Mouse (Mus musculus): ENCODE data around the gene Setd3.

Setd3 gene

DNA sequence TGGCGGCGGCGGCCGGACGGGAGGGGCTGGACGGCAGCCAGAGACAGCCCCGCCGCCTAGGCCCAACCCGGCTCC, at the start of gene Setd3:
TSS of gene Setd3 (minus strand) at position 69 of the 75 bp plus-strand sequence.
- no peak for DNase-seq (ENCODE audit: low spot score)

- no peak for DNase-seq (ENCODE audit: low spot score)
Measured at GRCm38 (mm10) chr12:108227527-108227926, 48.4 kb upstream of the Setd3 start.

DNA sequence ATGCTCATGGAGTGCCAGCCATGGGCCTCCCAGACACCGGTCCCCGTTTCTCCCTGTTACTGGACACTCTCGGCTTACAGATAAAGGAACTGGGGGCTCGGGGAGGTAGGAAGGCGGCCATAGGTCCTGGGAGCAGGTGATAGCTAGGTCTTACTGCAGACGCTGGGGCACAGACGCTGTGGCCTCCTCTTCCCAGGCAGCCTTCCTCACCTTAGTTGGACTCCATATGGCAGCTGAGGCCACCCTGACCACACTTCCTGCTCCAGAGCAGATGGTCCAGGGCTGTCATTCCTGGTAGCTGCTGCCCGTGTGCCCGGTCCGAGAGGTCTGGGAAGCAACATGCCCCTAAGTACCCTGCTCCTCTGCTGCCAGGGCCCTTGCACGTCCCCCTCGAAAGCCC, 47.8 kb upstream of the Setd3 start:
- no peak for DNase-seq (ENCODE audit: low spot score)

- DNase-seq (ENCODE audit: low spot score) = no peak
Measured at GRCm38 (mm10) chr12:108226216-108226615, 47.1 kb upstream of the Setd3 start.

- DNase-seq (ENCODE audit: low spot score) = no peak
Measured at GRCm38 (mm10) chr12:108225781-108226180, 46.7 kb upstream of the Setd3 start.

GRCm38 (mm10) chr12:108223357-108223756, 44.2 kb upstream of the Setd3 start:
- DNase-seq (ENCODE audit: low spot score) = peak; percentile 21

- no peak for DNase-seq (ENCODE audit: low spot score)
Measured at GRCm38 (mm10) chr12:108221712-108222111, 42.6 kb upstream of the Setd3 start.

DNA sequence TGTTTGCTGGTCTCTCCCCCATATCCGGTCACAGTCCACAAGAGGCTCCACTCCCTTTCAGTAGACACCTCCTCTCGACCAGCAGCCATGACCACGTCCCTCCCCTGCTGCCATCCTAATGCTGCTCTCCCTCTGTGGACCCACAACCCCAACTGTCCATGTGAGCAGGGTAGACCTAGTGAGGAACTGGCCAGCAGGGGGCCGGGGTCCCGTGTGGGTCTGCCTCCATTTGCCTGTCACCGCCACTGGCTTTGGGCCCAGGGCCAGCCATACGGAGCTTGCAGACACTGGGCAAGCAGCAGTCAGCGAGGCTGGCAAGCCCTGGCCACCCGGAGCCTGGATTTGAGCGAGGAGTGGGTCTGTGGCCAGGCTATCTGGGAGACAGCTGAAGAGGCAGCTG, 42.1 kb upstream of the Setd3 start:
- DNase-seq (ENCODE audit: low spot score) = no peak

- no peak for DNase-seq (ENCODE audit: low spot score)
Measured at GRCm38 (mm10) chr12:108220621-108221020, 41.5 kb upstream of the Setd3 start.

DNA sequence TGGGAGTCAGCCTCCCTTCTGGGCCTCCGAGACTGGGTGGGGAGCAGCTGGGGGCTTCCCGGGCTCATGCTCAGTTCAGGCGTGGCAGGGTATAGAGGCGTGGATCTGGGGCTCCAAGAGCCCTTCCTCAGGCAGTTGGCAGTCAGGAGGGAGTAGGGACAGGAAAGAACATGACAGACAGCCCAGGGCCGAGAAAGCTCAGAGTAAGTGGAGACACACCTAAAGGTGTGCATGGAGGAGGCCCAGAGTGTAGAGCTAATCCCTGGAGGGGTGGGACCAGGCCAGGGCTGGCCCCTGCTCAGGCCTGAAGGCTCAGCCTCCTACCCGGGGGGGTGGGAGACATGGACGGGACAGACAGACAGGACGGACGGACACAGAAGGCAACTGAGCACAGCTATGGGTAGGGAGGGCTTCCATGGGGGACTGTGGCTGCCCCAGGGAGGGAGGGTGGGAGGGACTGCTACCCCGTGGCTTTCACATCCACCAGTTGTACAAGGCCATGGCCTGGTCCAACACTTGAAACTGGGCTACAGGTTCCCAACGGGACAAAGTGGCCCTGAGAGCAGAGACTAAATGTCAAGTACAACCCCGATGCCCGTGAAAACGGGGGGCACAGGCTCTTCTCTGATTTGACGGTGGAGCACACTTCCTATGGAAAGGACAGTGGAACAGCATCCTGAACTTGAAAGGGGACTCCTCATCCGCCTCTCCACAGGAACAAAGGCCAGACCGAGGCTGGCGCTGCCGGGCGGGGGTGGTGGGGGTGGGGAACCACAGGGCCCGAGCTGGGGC, 40.9 kb upstream of the Setd3 start:
- DNase-seq (ENCODE audit: low spot score) = no peak

DNA sequence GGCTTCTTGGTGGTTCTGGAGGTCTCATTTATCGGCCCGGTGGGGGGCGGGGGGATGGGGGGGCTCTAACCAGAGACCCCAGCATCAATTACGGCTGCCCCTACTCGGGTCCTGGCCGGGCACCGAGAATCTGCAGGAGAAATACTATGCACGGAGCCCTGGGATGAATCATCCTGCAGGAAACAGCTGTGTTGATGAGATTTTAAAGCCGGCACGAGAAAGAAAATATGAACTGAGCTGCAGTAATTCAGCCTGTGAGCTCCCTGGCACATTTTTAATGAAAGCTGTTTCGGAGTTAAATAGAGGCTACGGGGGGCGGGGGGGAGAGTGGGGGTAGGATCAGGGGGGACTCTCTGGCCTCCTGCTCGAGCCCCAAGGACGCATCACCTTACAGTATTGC, 40.0 kb upstream of the Setd3 start:
- DNase-seq (ENCODE audit: low spot score) = no peak

- peak; percentile 58 for DNase-seq (ENCODE audit: low spot score)
Measured at GRCm38 (mm10) chr12:108217572-108217971, 38.5 kb upstream of the Setd3 start.

GRCm38 (mm10) chr12:108216611-108217370, 37.7 kb upstream of the Setd3 start:
- DNase-seq (ENCODE audit: low spot score) = no peak

GRCm38 (mm10) chr12:108215090-108215489, 36.0 kb upstream of the Setd3 start:
- DNase-seq (ENCODE audit: low spot score) = no peak

- no peak for DNase-seq (ENCODE audit: low spot score)
Measured at GRCm38 (mm10) chr12:108213090-108214041, 34.3 kb upstream of the Setd3 start.

GRCm38 (mm10) chr12:108212476-108212875, 33.4 kb upstream of the Setd3 start:
- peak; percentile 40 for DNase-seq (ENCODE audit: low spot score)

GRCm38 (mm10) chr12:108212071-108212470, 33.0 kb upstream of the Setd3 start:
- DNase-seq (ENCODE audit: low spot score) = no peak

DNA sequence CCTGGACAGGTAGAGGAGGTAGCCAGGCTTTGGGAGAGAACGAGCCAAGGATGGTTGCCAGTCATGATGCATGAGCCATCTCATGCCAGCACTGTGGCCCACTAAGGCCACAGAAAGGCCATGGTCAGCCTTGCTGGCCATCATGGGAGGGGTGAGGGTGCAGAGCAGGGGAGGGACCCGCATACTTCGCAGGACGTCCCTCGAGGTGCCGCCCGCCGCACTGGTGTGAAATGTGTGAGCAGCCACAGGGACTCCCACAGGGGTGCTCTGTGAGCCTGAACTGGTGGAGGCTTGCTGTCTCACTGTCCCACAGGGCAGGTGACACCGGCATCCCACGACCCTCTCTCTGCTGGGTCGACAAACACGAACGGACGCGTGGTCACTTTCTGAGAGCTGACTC, 31.5 kb upstream of the Setd3 start:
- no peak for DNase-seq (ENCODE audit: low spot score)

DNA sequence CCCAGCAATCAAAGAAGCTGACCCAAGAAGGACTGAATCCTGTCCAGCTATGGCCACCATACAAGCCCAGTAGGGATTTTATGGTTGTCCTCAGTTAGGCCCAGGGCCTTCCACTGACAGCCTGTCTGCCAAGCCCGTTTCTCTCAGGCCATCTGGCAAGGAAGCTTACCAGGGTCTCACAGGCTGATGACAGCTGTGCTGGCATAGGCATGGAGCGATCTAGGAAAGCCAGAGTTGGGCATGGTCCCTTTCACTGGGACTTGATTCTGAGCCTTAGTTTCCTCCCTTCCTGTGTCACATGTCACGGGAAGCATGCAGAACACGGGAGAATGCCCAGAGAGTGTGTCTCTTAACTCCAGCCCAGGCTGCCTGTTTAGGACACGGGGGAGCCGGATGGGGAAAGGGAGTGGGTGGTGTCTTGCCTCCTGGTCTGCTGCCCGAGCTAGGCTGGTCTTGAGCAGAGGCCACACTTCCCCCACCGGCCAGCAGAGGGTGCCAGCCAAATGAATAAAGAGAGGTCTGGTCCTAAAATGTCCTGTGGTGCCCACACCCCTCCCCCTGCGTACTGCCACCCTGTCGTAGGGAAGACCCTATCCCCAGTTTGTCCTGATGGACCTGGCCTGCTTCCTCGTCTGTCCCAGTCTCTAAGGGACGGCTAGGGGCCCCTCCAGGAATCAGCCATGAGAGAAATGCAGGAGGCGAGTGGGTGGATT, 29.8 kb upstream of the Setd3 start:
- DNase-seq (ENCODE audit: low spot score) = peak; percentile 77

GRCm38 (mm10) chr12:108208216-108208615, 29.1 kb upstream of the Setd3 start:
- no peak for DNase-seq (ENCODE audit: low spot score)

DNA sequence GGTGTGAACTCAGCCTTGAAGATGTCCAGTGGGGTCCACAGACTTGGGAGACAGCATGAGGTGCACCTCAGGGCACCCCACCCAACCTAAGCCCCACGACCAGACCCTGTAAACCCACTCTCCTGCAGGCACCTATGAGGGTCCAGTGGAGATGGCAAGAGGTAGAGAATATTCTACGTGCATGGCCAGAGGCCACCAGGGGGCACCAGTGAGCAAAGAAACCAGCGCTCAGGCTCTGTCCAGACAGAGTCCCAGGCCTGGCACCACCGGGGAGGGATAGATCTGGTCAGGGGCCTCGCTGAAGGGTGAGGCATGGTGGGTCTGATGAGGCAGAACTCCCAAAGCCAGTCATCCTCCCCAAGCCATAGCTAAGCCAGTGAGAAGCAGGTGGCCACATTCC, 27.5 kb upstream of the Setd3 start:
- DNase-seq (ENCODE audit: low spot score) = peak; percentile 77

GRCm38 (mm10) chr12:108204978-108205377, 25.9 kb upstream of the Setd3 start:
- no peak for DNase-seq (ENCODE audit: low spot score)

All from adipocyte (in vitro differentiated cells).